Mouse (Mus musculus): ENCODE data around the gene Rit1. TPM values are rescaled to one million over a fixed set of nuclear protein-coding genes. Genes with fewer than 3 reads are reported as not detected.
"Not testable (repeated sequence)": the region's sequence is repeated elsewhere in the genome, so short reads cannot be mapped to it uniquely, and the experiment has no call there.

Rit1 gene
- polyA plus RNA-seq, 1 experiment from 2014 or later: 43.8 TPM

DNA sequence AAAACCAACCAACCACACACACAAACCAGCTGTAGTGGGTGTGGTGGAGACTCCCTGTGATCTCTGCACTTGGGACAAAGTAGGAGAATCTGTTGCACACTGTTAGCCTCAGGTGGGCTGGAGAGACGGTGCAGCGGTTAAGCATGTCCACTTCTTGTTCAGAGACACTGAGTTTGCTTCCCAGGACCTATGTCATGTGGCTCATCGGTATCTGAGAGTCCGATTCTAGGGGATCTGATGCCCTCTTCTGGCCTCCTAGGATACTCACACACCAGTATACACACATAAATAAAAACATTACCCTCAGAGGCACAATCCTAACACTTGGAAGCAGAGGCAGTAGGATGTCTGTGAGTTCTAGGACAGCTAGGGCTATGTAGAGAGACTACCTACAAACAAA lies 37.6 kb downstream of the Rit1 start:
- Histone ChIP-seq H3K4me1 (ENCODE audit: control insufficient read depth, insufficient read depth, low read length) (peaks cover 29% of the 10 kb centered on the region), H3K27me3 (ENCODE audit: control insufficient read depth, insufficient read depth, low read length) (no peaks in the 10 kb centered on the region), H3K36me3 (ENCODE audit: control insufficient read depth, insufficient read depth, low read length) (peaks cover 27% of the 10 kb centered on the region), H3K9ac (ENCODE audit: low read length) (no peak overlapping the region), H3K9me3 (ENCODE audit: control insufficient read depth, low read length) (peaks cover under 1% of the 10 kb centered on the region), H3K4me2 (no peak overlapping the region), H3K4me3 (ENCODE audit: low read depth, low read length) (no peak overlapping the region), H3K27ac (ENCODE audit: low read depth, low read length) (no peak overlapping the region)
- ATAC-seq (ENCODE audit: low FRiP score) (no peak), DNase-seq (ENCODE audit: low spot score, missing footprints) (peak; percentile 87)
- WGBS: 87% methylated on average over 4 of the region's 4 CpGs

DNA sequence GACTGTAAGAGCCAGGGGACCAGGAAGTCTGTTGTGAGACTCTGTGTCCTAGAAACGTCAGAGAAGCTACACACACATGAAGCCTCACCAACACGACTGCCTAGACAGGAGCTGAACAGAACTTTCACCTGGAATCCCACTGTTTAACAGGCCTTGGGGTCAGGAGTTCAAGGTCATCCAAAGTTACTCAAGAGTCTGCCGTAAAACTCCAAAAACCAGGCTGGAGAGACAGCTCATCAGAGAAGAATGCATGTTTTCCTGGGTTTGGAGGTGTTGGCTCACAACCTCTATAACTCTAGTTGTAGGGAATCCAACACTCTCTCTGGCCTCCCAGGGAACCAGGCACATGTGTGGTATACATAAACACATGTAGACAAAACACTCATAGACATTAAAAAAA lies 38.9 kb downstream of the Rit1 start:
- 83% methylated on average over 3 of the region's 3 CpGs for WGBS
- H3K36me3 ChIP-seq (ENCODE audit: control insufficient read depth, insufficient read depth, low read length): peaks cover 23% of the 10 kb centered on the region

GRCm38 (mm10) chr3:88756276-88756675 lies 39.6 kb downstream of the Rit1 start:
- H3K36me3 ChIP-seq (ENCODE audit: control insufficient read depth, insufficient read depth, low read length): peaks cover 20% of the 10 kb centered on the region
- no peak for DNase-seq (ENCODE audit: low spot score, missing footprints)
- 65% methylated on average over 4 of the region's 4 CpGs for WGBS

More for the DNA sequence above, 38.9 kb downstream of the Rit1 start:
- ATAC-seq (ENCODE audit: low FRiP score): no peak
- DNase-seq (ENCODE audit: low spot score, missing footprints): no peak
- Histone ChIP-seq H3K4me1 (ENCODE audit: control insufficient read depth, insufficient read depth, low read length) (peaks cover 29% of the 10 kb centered on the region), H3K4me2 (no peak overlapping the region), H3K4me3 (ENCODE audit: low read depth, low read length) (no peak overlapping the region), H3K9ac (ENCODE audit: low read length) (no peak overlapping the region), H3K9me3 (ENCODE audit: control insufficient read depth, low read length) (no peaks in the 10 kb centered on the region), H3K27me3 (ENCODE audit: control insufficient read depth, insufficient read depth, low read length) (no peaks in the 10 kb centered on the region), H3K27ac (ENCODE audit: low read depth, low read length) (no peak overlapping the region)

DNA sequence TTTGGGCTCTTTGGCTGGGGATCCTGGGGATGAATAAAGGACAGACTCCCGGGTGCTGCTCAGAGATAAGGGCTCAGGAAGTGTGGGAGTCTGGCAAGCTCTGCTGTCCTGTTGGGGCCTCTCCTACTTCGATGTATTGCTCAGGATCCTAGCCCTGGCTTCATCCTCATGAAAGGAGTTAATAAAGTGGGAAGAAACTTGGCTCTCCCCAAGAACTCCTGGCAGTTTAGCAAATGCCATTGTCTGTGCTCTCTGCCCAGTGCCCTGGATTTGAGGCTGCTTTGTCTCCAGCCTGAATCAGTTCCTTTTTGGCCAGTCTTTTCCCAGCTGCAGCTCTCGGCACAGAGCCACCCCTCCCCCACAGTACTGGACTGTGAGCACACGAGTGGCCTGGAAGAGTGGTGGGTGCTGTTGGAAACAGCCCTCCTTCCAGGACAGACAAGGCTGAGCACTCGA lies 41.4 kb downstream of the Rit1 start:
- WGBS: 4% methylated on average over 5 of the region's 5 CpGs
- Histone ChIP-seq H3K4me2 (peak overlapping the region; percentile 30), H3K4me3 (ENCODE audit: low read depth, low read length) (no peak overlapping the region), H3K27me3 (ENCODE audit: control insufficient read depth, insufficient read depth, low read length) (no peaks in the 10 kb centered on the region), H3K27ac (ENCODE audit: low read depth, low read length) (peak overlapping the region; percentile 95), H3K9ac (ENCODE audit: low read length) (peak overlapping the region; percentile 65), H3K9me3 (ENCODE audit: control insufficient read depth, low read length) (no peaks in the 10 kb centered on the region), H3K4me1 (ENCODE audit: control insufficient read depth, insufficient read depth, low read length) (peaks cover 31% of the 10 kb centered on the region), H3K36me3 (ENCODE audit: control insufficient read depth, insufficient read depth, low read length) (peaks cover 19% of the 10 kb centered on the region)
- DNase-seq (ENCODE audit: low spot score, missing footprints): peak; percentile 93
- peak; percentile 90 for ATAC-seq (ENCODE audit: low FRiP score)

More at GRCm38 (mm10) chr3:88756276-88756675, 39.6 kb downstream of the Rit1 start:
- Histone ChIP-seq H3K9me3 (ENCODE audit: control insufficient read depth, low read length) (no peaks in the 10 kb centered on the region), H3K4me1 (ENCODE audit: control insufficient read depth, insufficient read depth, low read length) (peaks cover 29% of the 10 kb centered on the region), H3K4me3 (ENCODE audit: low read depth, low read length) (no peak overlapping the region), H3K27ac (ENCODE audit: low read depth, low read length) (0 out of 2 replicates have a peak overlapping the region, but pooled peaks have one; percentile 1), H3K27me3 (ENCODE audit: control insufficient read depth, insufficient read depth, low read length) (no peaks in the 10 kb centered on the region), H3K9ac (ENCODE audit: low read length) (0 out of 2 replicates have a peak overlapping the region, but pooled peaks have one; percentile 12), H3K4me2 (no peak overlapping the region)
- ATAC-seq (ENCODE audit: low FRiP score): no peak

GRCm38 (mm10) chr3:88761619-88762018 lies 45.0 kb downstream of the Rit1 start:
- no peaks in the 10 kb centered on the region for H3K9me3 ChIP-seq (ENCODE audit: control insufficient read depth, low read length)
- WGBS: 93% methylated on average over 19 of the region's 19 CpGs
- no peak for ATAC-seq (ENCODE audit: low FRiP score)
- no peak overlapping the region for H3K27ac ChIP-seq (ENCODE audit: low read depth, low read length)
- no peak overlapping the region for H3K9ac ChIP-seq (ENCODE audit: low read length)
- no peak overlapping the region for H3K4me2 ChIP-seq
- peaks cover 21% of the 10 kb centered on the region for H3K36me3 ChIP-seq (ENCODE audit: control insufficient read depth, insufficient read depth, low read length)
- no peak overlapping the region for H3K4me3 ChIP-seq (ENCODE audit: low read depth, low read length)
- DNase-seq (ENCODE audit: low spot score, missing footprints): no peak
- peaks cover 23% of the 10 kb centered on the region for H3K4me1 ChIP-seq (ENCODE audit: control insufficient read depth, insufficient read depth, low read length)
- no peaks in the 10 kb centered on the region for H3K27me3 ChIP-seq (ENCODE audit: control insufficient read depth, insufficient read depth, low read length)

GRCm38 (mm10) chr3:88762401-88762831 lies 45.8 kb downstream of the Rit1 start:
- Histone ChIP-seq H3K36me3 (ENCODE audit: control insufficient read depth, insufficient read depth, low read length) (peaks cover 21% of the 10 kb centered on the region; the same call in 1 of the 2 replicates), H3K4me1 (ENCODE audit: control insufficient read depth, insufficient read depth, low read length) (peaks cover 17% of the 10 kb centered on the region), H3K4me3 (ENCODE audit: low read depth, low read length) (no peak overlapping the region), H3K27me3 (ENCODE audit: control insufficient read depth, insufficient read depth, low read length) (no peaks in the 10 kb centered on the region), H3K27ac (ENCODE audit: low read depth, low read length) (no peak overlapping the region), H3K4me2 (no peak overlapping the region), H3K9ac (ENCODE audit: low read length) (no peak overlapping the region), H3K9me3 (ENCODE audit: control insufficient read depth, low read length) (no peaks in the 10 kb centered on the region)
- DNase-seq (ENCODE audit: low spot score, missing footprints) (no peak), ATAC-seq (ENCODE audit: low FRiP score) (no peak)
- 62% methylated on average over 6 of the region's 6 CpGs for WGBS

DNA sequence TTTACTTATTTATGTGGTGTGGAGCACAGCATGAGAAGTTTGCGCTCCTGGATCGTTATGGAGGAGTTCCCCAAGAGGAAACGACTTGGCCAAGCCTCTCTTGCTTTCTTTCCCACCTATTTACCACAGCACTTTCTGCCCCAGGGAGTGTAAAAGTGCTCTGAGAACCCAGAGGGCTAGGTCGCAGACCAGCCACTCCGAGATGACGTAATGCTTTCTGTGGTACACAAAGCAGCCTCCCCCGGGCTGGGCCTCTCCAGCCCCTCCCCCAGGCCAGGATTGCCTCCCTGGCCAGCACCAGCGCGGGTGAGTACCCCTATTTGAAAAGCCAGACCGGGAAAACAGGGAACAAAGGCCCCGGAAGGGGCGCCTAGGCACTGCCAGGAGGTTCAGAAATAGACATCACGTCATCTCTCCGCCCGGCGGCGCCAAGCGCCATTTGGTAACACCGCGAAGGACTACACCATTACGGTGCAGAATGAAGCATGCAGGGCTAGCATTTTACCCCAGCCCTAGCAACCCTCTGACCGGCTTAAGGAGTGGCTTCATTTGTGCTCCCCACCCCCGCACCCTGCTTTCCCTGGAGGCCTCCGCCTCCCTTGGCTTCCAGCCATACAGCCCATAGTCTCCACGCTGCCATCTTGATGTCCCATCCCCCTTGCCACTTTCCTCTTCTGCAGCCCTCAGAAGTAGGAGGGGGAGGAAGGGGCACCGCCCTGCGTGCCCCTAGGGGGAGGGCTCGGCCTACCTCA lies 54.7 kb downstream of the Rit1 start:
- Histone ChIP-seq H3K9ac (ENCODE audit: low read length) (peak overlapping the region; percentile 74), H3K4me3 (ENCODE audit: low read depth, low read length) (peak overlapping the region; percentile 50), H3K4me2 (peak overlapping the region; percentile 48), H3K27ac (ENCODE audit: low read depth, low read length) (peak overlapping the region; percentile 92)
- DNase-seq (ENCODE audit: low spot score, missing footprints) (peak; percentile 94), ATAC-seq (ENCODE audit: low FRiP score) (peak; percentile 88)
- not testable (repeated sequence) for H3K9me3 ChIP-seq (ENCODE audit: control insufficient read depth, low read length); H3K36me3 ChIP-seq (ENCODE audit: control insufficient read depth, insufficient read depth, low read length); H3K4me1 ChIP-seq (ENCODE audit: control insufficient read depth, insufficient read depth, low read length); H3K27me3 ChIP-seq (ENCODE audit: control insufficient read depth, insufficient read depth, low read length)
- WGBS: 2% methylated on average over 17 of the region's 28 CpGs

- not testable (repeated sequence) for H3K27me3 ChIP-seq (ENCODE audit: control insufficient read depth, insufficient read depth, low read length); H3K4me1 ChIP-seq (ENCODE audit: control insufficient read depth, insufficient read depth, low read length); H3K9me3 ChIP-seq (ENCODE audit: control insufficient read depth, low read length); H3K36me3 ChIP-seq (ENCODE audit: control insufficient read depth, insufficient read depth, low read length); DNase-seq (ENCODE audit: low spot score, missing footprints)
- Histone ChIP-seq H3K9ac (ENCODE audit: low read length) (peak overlapping the region; percentile 74), H3K27ac (ENCODE audit: low read depth, low read length) (peak overlapping the region; percentile 92), H3K4me3 (ENCODE audit: low read depth, low read length) (peak overlapping the region; percentile 50), H3K4me2 (peak overlapping the region; percentile 48)
- 3% methylated on average over 2 of the region's 6 CpGs for WGBS
- ATAC-seq (ENCODE audit: low FRiP score): peak; percentile 38
Measured at GRCm38 (mm10) chr3:88771941-88772280, 55.3 kb downstream of the Rit1 start.

GRCm38 (mm10) chr3:88772399-88772798 lies 55.8 kb downstream of the Rit1 start:
- not testable (repeated sequence) for H3K9me3 ChIP-seq (ENCODE audit: control insufficient read depth, low read length); H3K4me1 ChIP-seq (ENCODE audit: control insufficient read depth, insufficient read depth, low read length); H3K27ac ChIP-seq (ENCODE audit: low read depth, low read length); H3K4me2 ChIP-seq; H3K9ac ChIP-seq (ENCODE audit: low read length); H3K36me3 ChIP-seq (ENCODE audit: control insufficient read depth, insufficient read depth, low read length); H3K27me3 ChIP-seq (ENCODE audit: control insufficient read depth, insufficient read depth, low read length)
- DNase-seq (ENCODE audit: low spot score, missing footprints): peak; percentile 97
- WGBS: under 1% methylated on average over 19 of the region's 19 CpGs
- H3K4me3 ChIP-seq (ENCODE audit: low read depth, low read length): peak overlapping the region; percentile 50
- peak; percentile 72 for ATAC-seq (ENCODE audit: low FRiP score)

Measured in midbrain, embryonic 11.5 days (tissue).